Mouse (Mus musculus) heart, postnatal 4 days (tissue): Measurements from ENCODE around the gene Ddx6. TPM values are rescaled to one million over a fixed set of nuclear protein-coding genes. Genes with fewer than 3 reads are reported as not detected.
A peak's percentile ranks its signal among the peaks of the same experiment; 100 is the strongest.
"Not testable (repeated sequence)": the region's sequence is repeated elsewhere in the genome, so short reads cannot be mapped to it uniquely, and the experiment has no call there.

Experiments used
- DNase-seq: peaks from one replicate; pipeline ENCODE4 v3.0.0; 2021
- total RNA-seq, 2 experiments: library from RNA; stranded (reverse); gene quantifications; 2 replicates each; pipeline ENCODE4 v1.2.3; 2021

Ddx6 gene
- total RNA-seq, 2 experiments from 2014 or later = 99.8 to 101 TPM

DNA sequence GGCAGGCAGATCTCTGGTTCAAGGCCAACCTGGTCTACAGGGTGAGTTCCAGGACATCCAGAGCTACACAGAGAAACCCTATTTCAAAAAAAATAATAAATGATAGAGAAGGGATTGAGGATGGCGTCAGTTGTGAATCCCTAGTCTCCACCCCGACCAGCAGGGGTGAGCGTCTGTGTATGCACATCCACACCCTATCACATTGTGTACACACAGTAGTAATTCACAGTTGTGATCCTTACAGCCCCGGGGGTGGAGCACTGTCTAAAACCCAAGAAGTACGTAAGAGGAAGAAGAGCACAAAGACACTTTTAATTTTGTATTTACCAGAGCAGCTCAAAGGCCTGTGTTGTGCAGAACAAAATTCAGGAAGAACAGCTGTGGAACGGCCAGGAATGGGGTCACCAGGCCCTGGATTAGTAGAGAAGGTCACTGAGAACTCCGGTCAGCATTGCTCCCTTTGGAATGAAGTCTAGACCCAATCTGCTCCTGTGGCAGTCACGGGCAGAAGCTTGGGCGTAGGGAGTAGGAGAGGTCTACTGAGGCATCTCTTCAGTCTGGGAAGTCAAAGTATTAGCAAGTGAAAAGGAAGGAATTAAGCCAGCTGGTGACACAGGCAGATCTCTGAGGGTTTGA is 9.7 kb upstream of the Ddx6 start:
- DNase-seq = no peak

DNA sequence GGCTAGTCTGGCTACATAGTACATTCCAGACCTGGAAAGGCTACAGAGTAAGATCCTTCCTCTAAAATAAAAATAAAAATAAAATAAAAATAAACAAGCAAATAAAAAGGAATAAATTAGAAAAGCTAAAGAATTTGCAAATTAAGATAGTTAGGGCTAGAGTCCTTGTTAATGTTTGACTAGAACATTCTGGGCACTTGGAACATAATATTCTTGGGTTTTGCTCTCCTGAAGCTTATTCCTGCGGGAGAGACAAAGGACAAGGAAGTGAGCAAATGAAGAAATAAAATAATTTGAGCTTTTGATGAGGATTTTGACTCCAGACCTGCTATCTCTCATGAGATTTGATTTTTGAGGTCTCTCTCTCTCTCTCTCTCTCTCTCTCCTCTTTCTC is 9.2 kb upstream of the Ddx6 start:
- DNase-seq = no peak

DNA sequence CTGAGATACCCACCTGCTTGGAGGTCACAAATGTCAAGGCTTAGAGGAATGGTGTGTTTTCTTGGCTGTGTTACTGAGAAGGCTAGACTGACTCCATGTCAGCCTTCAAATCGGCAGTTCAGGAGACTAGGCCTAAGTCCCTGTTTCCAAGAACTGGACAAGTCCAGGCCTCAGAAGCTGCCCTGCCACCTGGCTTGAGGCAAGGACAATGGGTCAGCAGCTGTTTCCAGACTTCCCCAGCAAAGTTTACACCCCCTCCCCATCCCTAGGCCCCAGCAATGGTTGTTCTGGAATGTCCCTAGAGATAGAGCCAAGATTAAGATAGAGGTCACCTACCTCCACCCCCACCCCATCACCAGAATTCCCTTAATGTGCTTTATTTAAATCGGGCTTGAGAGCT is 7.0 kb upstream of the Ddx6 start:
- DNase-seq = no peak

DNA sequence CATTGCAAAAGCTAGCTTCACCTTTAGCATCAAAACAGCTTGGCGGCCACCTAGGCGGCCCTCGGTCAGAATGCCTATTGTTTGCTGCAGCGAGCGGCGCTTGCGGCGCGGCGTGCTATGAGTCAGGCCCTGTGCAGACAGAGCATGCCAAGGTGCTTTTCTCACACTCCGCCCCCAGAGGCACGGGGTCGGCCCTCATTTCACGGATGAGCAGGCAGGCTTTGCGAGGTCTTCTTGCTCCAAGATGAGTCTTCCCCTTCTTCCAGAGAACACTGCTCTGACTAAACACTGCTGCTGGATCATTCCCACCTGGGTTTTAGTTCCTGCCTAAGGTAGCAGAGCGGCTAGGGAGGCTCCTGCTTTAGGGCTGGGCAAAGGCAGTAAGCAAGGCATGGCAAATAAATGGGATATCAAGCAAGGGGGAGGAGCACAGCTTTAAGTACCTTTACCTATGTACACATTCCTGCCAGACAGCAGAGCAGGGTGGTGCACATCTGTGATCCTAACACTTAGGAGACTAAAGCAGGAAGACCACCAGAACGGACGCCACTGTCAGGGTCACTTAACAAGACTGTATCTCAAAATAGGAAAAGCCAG is 5.7 kb upstream of the Ddx6 start:
- peak; percentile 31 for DNase-seq

DNA sequence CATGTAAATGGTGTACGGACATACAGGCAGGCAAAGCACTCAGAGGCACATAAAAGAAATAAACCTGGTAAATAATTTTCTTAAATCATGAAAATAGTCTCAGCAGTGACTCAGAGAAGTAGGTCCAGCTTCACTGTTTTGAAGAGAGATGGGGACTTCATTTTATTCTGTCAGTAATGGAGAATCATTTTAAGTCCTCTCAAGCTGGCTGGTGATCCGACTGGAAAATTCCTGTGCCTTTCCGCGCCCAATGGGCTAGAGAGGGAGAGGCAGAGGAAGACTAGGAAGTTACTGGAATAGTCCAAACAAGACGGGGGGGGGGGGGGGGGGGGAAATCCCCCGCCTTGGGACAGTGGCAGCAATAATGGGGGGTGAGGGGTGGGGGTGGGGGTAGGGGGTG is 5.1 kb upstream of the Ddx6 start:
- no peak for DNase-seq

DNA sequence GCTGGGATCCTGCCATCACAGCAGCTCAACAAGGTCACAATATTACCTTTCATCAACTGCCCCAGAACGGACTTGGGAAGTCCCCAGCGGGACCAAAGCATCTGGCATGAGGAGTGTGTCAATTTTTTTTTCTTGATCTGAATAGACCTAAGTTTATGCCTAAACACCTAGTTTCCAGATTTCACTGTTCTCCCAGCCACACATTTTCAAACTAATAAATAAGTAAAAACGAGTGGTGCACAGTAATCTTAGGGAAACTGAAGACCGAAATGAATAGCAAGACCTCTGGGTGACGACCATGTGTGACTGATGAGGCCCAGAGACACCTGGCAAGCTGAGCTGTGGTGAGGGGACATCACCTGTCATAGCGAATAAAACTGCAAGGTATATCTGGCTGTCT is 3.9 kb upstream of the Ddx6 start:
- no peak for DNase-seq

DNA sequence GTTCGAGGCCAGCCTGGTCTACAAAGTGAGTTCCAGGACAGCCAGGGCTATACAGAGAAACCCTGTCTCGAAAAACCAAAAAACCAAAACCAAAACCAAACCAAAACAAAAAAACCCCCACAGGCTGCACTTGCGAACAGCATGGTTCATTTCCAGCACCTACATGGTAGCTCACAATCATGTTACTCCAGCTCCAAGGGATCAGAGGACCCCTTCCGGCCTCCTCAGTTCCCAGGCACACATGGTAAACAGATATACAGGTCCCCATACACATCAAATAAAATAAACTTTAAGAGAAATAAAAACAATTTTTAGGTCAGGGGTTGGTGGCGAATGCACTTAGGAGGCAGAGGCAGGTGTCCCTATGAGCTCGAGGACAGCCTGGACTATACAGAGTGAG is 1.9 kb upstream of the Ddx6 start:
- no peak for DNase-seq

DNA sequence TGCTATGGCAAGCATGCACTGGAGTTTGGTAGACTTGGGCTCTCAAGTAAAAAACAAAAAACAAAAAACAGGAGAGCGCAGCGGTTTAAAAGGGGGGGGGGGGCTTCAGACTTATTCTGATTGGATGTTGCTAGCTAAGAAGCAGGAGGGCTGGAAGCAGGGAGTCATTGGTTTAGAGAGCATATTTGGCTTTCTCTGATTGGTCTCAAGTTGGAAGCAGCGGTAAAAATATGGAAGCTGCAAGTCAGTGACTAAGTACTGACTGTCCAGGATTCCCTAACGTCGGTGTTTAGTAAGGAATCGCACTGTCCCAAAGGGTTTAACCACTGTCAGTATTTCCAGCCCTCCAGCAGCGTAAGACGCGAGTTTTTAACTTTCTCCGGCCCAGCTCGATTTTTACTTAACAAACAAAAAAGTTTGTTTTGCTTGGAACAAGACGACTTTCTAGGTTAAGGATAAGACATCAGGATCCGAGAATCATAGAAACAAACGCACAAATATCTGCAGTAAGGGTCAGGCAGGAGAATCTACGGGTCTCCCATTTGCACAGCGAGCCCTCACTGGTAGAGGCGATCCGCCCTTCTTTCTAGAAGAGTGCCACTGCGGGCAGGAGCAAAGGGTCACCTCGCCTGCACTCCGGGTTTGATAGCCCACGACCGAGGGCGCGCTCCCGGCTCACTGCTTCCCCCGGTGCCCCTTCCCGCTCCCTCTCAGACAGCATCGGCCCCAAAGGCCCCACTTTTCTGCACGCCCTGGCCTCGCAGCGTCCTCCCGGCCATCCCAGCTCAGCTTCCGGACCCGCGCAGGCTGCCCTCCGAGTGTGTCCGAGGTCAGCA is 1.0 kb upstream of the Ddx6 start:
- peak; percentile 53 for DNase-seq

DNA sequence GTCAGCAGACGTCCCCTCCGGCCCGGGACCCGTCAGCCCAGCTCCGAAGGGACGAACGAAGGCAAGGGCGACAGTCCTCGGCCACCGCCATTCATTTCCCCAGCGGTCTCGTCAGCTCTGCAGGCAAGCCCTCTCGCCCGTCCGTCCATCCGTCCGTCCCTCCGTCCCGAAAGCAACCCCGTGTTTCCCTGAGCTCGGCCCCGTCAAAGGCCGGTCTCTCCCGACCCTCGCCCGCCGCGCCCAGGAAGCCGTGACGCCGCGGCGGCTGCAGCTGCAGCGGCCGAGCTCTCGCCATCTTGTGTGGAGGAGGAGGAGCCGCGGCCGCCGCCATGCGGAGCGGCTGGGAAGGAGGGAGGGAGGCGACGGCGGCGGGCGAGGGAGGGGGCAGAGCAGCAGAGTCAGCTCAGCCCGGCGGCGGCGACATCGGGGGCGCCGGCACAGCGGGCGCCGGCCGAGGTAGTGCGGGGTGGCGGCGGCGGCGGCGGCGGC is 358 bp upstream of the Ddx6 start:
- peak; percentile 85 for DNase-seq

DNA sequence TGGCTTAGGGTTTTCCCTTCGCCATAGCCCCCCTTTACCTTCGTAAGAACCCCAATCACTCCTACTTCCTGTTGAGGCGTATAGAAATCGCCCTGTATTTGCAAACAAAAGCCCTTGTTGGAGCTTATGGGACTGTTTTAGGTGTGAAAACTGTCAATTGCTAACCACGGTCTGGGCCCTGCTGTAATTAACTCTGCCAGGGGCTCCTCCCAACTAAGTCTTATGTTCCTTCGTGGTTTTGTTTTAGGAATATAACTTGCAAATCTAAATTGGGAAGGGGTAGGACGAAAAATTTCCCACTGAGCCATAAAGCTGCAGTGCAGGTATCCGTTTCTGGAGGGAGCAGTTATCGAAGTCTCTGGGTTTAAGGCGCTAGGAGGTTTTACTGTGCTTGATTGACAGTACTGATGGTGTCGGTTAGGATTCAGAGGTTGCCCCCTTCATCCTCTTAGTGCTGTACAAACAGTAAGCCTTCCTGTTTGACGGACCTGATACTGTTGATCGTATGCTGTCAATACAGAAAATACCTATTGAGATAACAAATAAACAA is 999 bp downstream of the Ddx6 start:
- no peak for DNase-seq

DNA sequence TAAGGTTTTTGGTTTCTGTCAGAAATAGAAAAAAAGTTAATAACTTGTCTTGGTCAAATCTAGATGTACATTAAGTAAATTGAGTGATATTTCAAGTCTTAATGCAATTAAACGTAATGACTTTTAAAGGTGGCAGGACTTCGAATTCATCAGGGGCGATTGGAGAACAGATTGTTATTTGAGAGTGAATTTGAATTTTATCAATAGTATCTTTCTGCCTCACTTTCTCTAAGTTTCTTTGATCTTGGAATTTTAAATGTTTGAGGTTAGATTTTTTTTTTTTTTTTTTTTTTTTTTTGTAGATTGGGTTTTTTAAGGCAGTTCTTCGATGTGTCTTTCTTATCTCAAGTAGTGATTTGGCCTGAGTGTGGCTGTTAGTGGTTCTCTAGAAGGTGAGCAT is 2.0 kb downstream of the Ddx6 start:
- no peak for DNase-seq

DNA sequence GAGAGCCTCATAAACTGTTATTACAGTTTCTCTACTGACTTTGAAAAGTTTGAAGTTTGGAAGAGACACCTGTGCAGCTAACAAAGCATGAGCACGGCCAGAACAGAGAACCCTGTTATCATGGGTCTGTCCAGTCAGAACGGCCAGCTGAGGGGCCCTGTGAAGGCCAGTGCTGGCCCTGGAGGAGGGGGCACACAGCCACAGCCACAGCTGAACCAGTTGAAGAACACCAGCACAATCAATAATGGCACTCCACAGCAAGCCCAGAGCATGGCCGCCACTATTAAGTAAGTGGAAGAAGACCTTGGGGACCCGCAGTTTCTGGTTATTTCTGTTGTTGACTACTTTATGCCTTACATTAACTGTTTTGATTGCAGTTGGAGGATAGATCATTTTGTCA is 2.6 kb downstream of the Ddx6 start:
- no peak for DNase-seq

DNA sequence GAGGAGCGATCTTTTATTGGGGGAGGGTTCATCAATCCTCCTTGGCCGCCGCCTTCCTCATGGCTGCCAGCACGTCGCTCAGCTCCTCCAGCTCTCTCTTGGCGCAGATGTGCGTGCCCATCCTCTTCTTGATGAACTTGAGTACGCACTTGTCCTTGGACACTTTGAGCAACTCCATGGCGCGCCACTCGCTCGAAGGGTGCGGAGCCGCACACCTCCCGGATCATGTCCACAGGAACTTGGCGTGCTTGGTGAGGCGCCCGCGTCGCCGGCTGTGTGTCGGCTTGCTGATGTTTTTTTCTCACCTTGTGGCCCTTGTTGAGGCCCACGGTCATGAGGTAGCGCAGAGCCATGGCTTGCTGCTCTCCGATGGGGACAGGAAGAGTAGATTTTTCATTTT is 5.7 kb downstream of the Ddx6 start:
- DNase-seq = no peak

DNA sequence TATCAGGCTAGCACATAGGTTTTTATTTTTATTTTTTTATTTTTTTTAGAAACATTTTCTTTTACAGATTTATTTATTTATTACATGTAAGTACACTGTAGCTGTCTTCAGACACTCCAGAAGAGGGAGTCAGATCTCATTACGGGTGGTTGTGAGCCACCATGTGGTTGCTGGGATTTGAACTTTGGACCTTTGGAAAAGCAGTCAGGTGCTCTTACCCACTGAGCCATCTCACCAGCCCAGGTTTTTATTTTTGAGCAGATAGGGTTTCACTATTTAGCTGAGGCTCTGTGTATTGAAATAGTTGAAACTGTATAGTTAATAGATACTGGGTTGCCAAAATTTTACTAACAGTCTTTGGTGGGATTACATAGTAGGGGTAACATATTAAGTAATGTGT is 8.4 kb downstream of the Ddx6 start:
- DNase-seq = not testable (repeated sequence)

DNA sequence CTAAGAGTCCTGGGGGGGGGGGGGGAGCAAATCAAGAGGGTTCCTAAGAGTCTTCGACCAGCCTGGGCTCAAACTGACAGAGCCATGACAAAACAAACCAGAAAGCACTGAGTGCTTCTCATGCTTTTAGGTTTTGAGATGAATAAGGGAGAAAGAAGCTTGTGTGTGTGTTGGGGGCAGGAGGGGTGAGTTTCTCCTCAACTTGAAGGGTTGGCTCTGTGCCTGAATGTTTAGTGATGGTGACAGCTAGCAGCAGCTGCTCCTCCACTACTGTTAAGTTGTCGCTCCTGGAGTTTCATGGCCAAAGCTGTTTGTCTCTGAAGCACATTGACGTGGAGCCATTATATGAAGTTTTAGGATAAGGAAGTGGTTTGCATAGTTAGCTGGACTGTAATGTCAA is 16.4 kb downstream of the Ddx6 start:
- peak; percentile 55 for DNase-seq

DNA sequence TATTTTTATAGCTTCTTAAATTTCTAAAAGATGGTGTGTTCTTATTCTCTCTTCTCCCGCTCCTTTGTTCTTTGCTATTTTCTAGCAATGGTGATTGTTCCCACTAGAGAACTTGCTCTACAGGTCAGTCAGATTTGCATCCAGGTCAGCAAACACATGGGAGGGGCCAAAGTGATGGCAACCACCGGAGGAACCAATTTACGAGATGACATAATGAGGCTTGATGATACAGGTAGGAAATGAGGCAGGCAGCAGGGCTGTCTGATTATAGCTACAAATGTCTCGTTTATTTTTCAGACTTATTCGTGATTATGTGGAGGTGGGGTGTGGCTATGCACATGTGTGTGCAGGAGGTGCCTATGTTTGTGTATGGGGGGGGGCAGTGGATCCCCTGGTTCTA is 19.7 kb downstream of the Ddx6 start:
- no peak for DNase-seq

DNA sequence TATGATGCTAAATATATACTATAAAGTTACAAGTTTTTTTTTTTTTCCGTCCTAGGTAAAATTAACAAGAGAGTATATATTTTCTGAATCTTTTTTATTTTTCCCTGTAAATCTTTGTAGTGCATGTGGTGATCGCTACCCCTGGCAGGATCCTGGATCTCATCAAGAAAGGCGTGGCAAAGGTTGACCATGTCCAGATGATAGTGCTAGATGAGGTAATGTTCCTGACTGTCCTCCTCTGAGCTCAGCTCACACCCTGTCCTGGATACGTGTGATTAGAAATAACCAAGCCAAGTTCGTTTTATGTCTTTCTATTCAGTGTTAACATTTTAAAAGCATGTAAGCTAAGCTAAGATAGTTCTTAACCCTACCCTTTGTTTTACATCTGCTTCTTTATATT is 21.6 kb downstream of the Ddx6 start:
- DNase-seq = no peak

DNA sequence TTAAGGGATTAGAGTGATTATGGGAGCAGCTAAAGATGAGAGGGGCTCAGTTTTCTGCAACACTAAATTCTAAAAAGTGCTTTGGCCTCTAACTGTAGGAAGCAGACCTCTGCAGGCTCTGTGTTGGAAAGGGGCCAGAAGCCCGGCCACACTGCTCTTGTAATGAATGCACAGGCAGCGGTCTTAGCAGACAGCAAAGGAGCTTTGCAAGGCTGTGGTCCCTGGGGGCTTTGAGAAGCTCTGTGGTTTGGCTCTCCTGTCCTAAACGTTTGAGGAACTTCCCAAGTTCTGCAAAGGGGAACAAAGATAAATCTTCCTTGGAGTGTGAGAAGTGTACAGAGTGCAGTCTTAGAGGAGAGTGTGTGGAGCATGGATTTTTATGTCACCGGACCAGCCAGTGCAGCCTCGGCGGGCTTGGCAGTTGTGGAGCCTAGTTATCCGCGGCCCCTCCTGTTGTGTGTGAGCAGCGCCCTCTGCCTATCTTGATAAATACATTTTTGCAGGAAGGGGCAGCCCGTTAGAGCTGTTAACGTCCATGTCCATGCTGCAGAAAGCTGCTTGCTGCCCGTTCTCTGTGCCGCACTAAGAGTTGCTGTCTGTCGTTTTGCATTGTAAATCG is 33.0 kb downstream of the Ddx6 start:
- peak; percentile 70 for DNase-seq

DNA sequence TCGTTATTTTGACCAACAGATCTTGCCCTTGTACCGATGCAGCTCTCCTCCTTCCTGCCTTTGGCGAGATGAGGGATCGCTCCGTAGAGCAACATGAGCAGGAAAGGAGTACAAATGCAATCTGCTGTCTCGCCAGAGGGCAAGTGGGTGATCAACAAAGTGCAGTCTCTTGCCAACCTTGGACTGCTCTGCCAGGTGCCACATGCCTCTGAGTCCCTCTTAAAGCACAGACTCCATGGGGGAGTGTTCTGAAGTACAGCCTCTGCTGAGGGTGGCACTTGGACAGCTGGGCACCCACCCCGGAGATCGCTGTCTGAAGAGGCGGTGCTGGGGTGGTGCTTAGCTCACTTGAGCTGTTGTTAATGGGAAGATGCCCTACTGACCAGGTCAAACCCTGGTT is 34.0 kb downstream of the Ddx6 start:
- DNase-seq = peak; percentile 32

DNA sequence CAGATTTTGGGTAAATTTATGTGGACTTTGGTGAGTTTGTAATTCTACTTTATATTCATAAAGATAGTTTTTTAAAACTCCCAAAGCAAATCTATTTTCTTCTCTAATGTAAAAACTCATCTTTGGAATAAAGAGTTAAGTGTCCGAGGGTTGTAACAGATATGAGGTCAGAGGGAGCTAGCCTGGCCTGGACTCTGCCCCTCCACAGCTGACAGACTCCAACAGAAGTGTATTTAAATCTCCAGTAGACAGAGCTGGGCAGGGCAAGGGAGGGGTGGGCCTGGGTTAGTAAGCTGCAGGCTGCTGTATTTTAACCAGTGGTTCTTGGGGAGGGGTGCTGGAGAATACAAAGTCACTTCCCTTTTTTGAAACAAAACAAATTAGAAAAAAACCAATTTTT is 35.3 kb downstream of the Ddx6 start:
- DNase-seq = not testable (repeated sequence)

DNA sequence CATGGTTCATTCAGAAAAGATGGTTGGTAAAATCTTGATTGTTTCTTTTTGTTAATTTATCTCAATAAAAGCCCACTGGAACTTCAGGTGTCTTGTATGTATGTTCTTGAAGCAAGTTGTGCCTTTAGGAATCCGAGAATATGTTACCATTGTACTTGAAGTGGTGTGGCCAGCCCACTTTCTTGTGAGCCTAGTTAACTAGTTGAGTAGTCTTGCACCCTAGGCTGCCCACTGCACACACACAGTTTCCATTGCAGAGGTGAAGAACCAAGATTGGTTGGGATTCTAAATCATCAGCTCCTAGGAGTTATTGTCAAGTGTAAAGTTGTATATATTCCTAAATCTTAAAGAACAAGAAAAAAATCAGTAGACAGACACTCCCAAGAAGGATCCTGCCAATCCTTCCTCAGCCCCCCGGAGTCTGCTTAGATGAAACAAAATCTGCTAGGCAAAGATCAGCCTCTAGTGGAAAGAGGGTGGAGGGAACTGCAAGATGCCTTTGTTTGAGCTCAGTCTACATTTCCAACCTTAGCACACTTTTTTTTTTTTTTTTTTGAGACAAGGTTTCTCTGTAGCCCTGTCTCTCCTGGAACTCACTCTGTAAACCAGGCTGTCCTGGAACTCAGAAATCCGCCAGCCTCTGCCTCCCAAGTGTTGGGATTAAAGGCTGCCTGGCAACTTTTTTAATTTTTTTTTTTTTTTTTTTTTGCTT is 36.1 kb downstream of the Ddx6 start:
- DNase-seq = no peak

DNA sequence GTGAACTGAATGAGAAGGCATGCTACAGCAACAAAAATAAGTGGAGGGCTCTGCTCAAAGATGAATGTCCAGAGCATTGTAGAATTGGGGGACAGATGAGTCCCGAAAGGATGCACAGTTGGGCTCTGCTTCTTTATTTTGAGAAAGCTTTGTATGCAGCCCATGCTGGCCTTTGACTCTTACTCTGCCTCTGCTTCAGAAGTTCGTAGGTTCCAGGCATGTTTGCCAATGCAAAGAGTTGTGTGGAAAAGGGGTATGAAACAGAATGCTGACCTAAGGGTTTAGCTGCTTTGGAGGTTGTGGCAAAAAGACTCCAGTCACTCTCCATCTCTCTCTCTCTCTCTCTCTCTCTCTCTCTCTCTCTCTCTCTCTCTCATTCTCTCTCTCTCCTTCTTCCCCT is 36.9 kb downstream of the Ddx6 start:
- no peak for DNase-seq
